ENCODE assay signal across 8 mouse cellular contexts in the genomic region with DNA sequence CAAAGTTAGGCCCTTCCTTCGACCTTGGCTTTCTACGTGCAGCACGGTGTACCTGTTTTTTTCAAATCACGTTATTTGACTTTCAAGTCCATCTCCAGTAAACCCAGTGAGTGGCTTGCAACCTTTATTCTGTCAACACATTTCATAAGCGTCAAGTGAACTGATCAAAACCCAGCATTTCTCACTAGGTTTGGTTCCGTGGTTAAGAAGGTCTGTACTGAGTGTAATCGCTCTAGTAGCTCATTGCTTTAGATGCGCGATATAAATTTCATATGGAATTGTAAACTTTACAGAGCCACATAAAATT. TPM values are rescaled to one million over a fixed set of nuclear protein-coding genes. Genes with fewer than 3 reads are reported as not detected.
A peak's percentile ranks its signal among the peaks of the same experiment; 100 is the strongest.
DNase-seq lines count a peak whose midpoint lies in the region; ATAC-seq and TF ChIP-seq lines count a peak whose summit lies in the region.

No protein-coding gene starts in this region.

- H3K4me2 ChIP-seq in kidney, embryonic 14.5 days (replicated peaks; ENCODE audit: low read depth, low read length): peak overlapping the region; percentile 68
- H3K4me2 ChIP-seq in hindbrain, embryonic 14.5 days (replicated peaks): peak overlapping the region; percentile 66
- peak overlapping the region; percentile 95 for H3K4me2 ChIP-seq in midbrain, embryonic 15.5 days

- peaks cover 19% of the 10 kb centered on the region for H3K36me3 ChIP-seq in kidney, embryonic 14.5 days (ENCODE audit: control insufficient read depth, insufficient read depth, low read length)
- H3K36me3 ChIP-seq in hindbrain, embryonic 14.5 days (replicated peaks; ENCODE audit: control insufficient read depth, insufficient read depth): peaks cover 26% of the 10 kb centered on the region
- peaks cover 10% of the 10 kb centered on the region for H3K36me3 ChIP-seq in midbrain, embryonic 15.5 days (replicated peaks)

- peaks cover 8% of the 10 kb centered on the region for H3K4me1 ChIP-seq in kidney, embryonic 14.5 days (ENCODE audit: control insufficient read depth, insufficient read depth, low read length)
- H3K4me1 ChIP-seq in bone marrow macrophage, adult 2 months (ENCODE audit: control insufficient read depth, insufficient read depth, low read length): peaks cover 8% of the 10 kb centered on the region
- peaks cover 8% of the 10 kb centered on the region for H3K4me1 ChIP-seq in hindbrain, embryonic 14.5 days (replicated peaks; ENCODE audit: control insufficient read depth, insufficient read depth, low read length)
- peaks cover 17% of the 10 kb centered on the region for H3K4me1 ChIP-seq in midbrain, embryonic 15.5 days

- no peak for TF ChIP-seq POLR2A in bone marrow macrophage, adult 2 months (IDR thresholded peaks at IDR 0.05; ENCODE audit: borderline replicate concordance, low read depth, low read length)

- H3K4me3 ChIP-seq in kidney, embryonic 14.5 days (ENCODE audit: low read length): peak overlapping the region; percentile 92
- H3K4me3 ChIP-seq in bone marrow macrophage, adult 2 months (ENCODE audit: insufficient read depth, low read length): peak overlapping the region; percentile 79
- peak overlapping the region; percentile 74 for H3K4me3 ChIP-seq in hindbrain, embryonic 14.5 days (replicated peaks; ENCODE audit: low read length)
- H3K4me3 ChIP-seq in midbrain, embryonic 15.5 days: peak overlapping the region; percentile 76

- no peak for ATAC-seq in kidney, embryonic 14.5 days (ENCODE audit: low FRiP score, low TSS enrichment)
- no peak for ATAC-seq in hindbrain, embryonic 14.5 days (ENCODE audit: low FRiP score)
- ATAC-seq in midbrain, embryonic 15.5 days (replicated peaks): no peak; the same call in 1 of the 2 replicates
- no peak for ATAC-seq in monocyte, adult 5-6 weeks (replicated peaks; ENCODE audit: insufficient number of reproducible peaks, low FRiP score, low TSS enrichment, poor library complexity, severe bottlenecking)

- 2% methylated on average over 9 of the region's 9 CpGs for WGBS in kidney, embryonic 14.5 days
- WGBS in hindbrain, embryonic 14.5 days: 5% methylated on average over 9 of the region's 9 CpGs
- WGBS in midbrain, embryonic 15.5 days: 3% methylated on average over 9 of the region's 9 CpGs

- H3K9ac ChIP-seq in kidney, embryonic 14.5 days (ENCODE audit: low read depth, low read length): peak overlapping the region; percentile 92
- H3K9ac ChIP-seq in hindbrain, embryonic 14.5 days: peak overlapping the region; percentile 80
- peak overlapping the region; percentile 79 for H3K9ac ChIP-seq in midbrain, embryonic 15.5 days

- H3K27me3 ChIP-seq in kidney, embryonic 14.5 days (ENCODE audit: control insufficient read depth, insufficient read depth, low read length): no peaks in the 10 kb centered on the region
- no peaks in the 10 kb centered on the region for H3K27me3 ChIP-seq in hindbrain, embryonic 14.5 days (ENCODE audit: control insufficient read depth, insufficient read depth, low read length)
- H3K27me3 ChIP-seq in midbrain, embryonic 15.5 days (replicated peaks): 0 out of 2 replicates have a peak, but pooled peaks cover 3% of the 10 kb centered on the region

- no peaks in the 10 kb centered on the region for H3K9me3 ChIP-seq in kidney, embryonic 14.5 days (ENCODE audit: control insufficient read depth, low read length)
- no peaks in the 10 kb centered on the region for H3K9me3 ChIP-seq in hindbrain, embryonic 14.5 days (ENCODE audit: control insufficient read depth, low read length)
- H3K9me3 ChIP-seq in midbrain, embryonic 15.5 days: no peaks in the 10 kb centered on the region

- peak overlapping the region; percentile 80; the same call in 1 of the 2 replicates for H3K27ac ChIP-seq in kidney, embryonic 14.5 days (ENCODE audit: low read depth, low read length)
- H3K27ac ChIP-seq in bone marrow macrophage, adult 2 months (ENCODE audit: insufficient read depth, low read depth, low read length): 0 out of 2 replicates have a peak overlapping the region, but pooled peaks have one; percentile 22
- peak overlapping the region; percentile 77 for H3K27ac ChIP-seq in hindbrain, embryonic 14.5 days
- peak overlapping the region; percentile 89 for H3K27ac ChIP-seq in midbrain, embryonic 15.5 days

- no peak for DNase-seq in kidney, adult 11 months
- no peak for DNase-seq in hindbrain, embryonic 14.5 days (ENCODE audit: low spot score)
- DNase-seq in thymus, postnatal 36 days: no peak
- no peak for DNase-seq in thymus, postnatal 0 days (ENCODE audit: low spot score)

- no peak for TF ChIP-seq CTCF in bone marrow macrophage, adult 2 months (IDR thresholded peaks at IDR 0.05; ENCODE audit: low read depth, low read length)

RNA-seq across cellular contexts. Expression of gene Adh5, which starts 0.5 kb away (rescaled TPM):
- 256 and 266 TPM in 2 replicates for polyA plus RNA-seq in kidney, embryonic 14.5 days (2014; fragmentation: Nextera tagmentation; extraction: Ambion mirVana)
- polyA plus RNA-seq in bone marrow macrophage, adult 2 months (2012; ENCODE audit: insufficient read depth, insufficient read length, missing spikeins): 80.6 and 86.5 TPM in 2 replicates
- polyA plus RNA-seq in hindbrain, embryonic 14.5 days (2014; fragmentation: Nextera tagmentation; extraction: Ambion mirVana): 196 and 198 TPM in 2 replicates
- 194 and 197 TPM in 2 replicates for polyA plus RNA-seq in midbrain, embryonic 15.5 days (2015; fragmentation: Nextera tagmentation; extraction: Ambion mirVana)
- total RNA-seq in monocyte, adult 5-6 weeks (2017): 70.8 to 87.6 TPM (median 73.7 TPM) in 3 replicates
- 201 and 206 TPM in 2 replicates for polyA plus RNA-seq in thymus, postnatal 0 days (2015; fragmentation: Nextera tagmentation; extraction: Ambion mirVana)

RNA-seq across cellular contexts. Expression of gene Adh4, which starts 28.2 kb away (rescaled TPM):
- not detected in 2 replicates for polyA plus RNA-seq in kidney, embryonic 14.5 days (2014; fragmentation: Nextera tagmentation; extraction: Ambion mirVana)
- not detected in 2 replicates for polyA plus RNA-seq in bone marrow macrophage, adult 2 months (2012; ENCODE audit: insufficient read depth, insufficient read length, missing spikeins)
- 0.58 TPM in 1 of 2 replicates, not detected in the other for polyA plus RNA-seq in hindbrain, embryonic 14.5 days (2014; fragmentation: Nextera tagmentation; extraction: Ambion mirVana)
- polyA plus RNA-seq in midbrain, embryonic 15.5 days (2015; fragmentation: Nextera tagmentation; extraction: Ambion mirVana): not detected in 2 replicates
- not detected in 3 replicates for total RNA-seq in monocyte, adult 5-6 weeks (2017)
- polyA plus RNA-seq in thymus, postnatal 0 days (2015; fragmentation: Nextera tagmentation; extraction: Ambion mirVana): not detected in 2 replicates

RNA-seq across cellular contexts. Expression of gene Metap1, which starts 45.9 kb away (rescaled TPM):
- 35.3 and 54.0 TPM in 2 replicates for polyA plus RNA-seq in kidney, embryonic 14.5 days (2014; fragmentation: Nextera tagmentation; extraction: Ambion mirVana)
- polyA plus RNA-seq in bone marrow macrophage, adult 2 months (2012; ENCODE audit: insufficient read depth, insufficient read length, missing spikeins): 22.6 and 33.7 TPM in 2 replicates
- polyA plus RNA-seq in hindbrain, embryonic 14.5 days (2014; fragmentation: Nextera tagmentation; extraction: Ambion mirVana): 58.3 and 61.9 TPM in 2 replicates
- 47.6 and 48.5 TPM in 2 replicates for polyA plus RNA-seq in midbrain, embryonic 15.5 days (2015; fragmentation: Nextera tagmentation; extraction: Ambion mirVana)
- total RNA-seq in monocyte, adult 5-6 weeks (2017): 31.1 to 53.7 TPM (median 42.6 TPM) in 3 replicates
- polyA plus RNA-seq in thymus, postnatal 0 days (2015; fragmentation: Nextera tagmentation; extraction: Ambion mirVana): 32.8 and 36.3 TPM in 2 replicates

Comparison
In these comparisons a context has a peak if more than half of its experiments do, and no peak if none do; other contexts are left out.
1. H3K27ac ChIP-seq: peak in every context shown above with its lines; median percentile 89 in midbrain, embryonic 15.5 days; 80 in kidney, embryonic 14.5 days; 77 in hindbrain, embryonic 14.5 days; 22 in bone marrow macrophage, adult 2 months.